Mouse (Mus musculus) MEL (cell line): ENCODE measurements around the gene Pttg1ip. TPM values are rescaled to one million over a fixed set of nuclear protein-coding genes. Genes with fewer than 3 reads are reported as not detected.

Source experiments
- DNase-seq: peaks from one replicate; pipeline ENCODE4 v3.0.0; 2011; ENCODE audit warnings: low read depth, low spot score
- H3K27ac ChIP-seq: 2 replicates; pipeline ENCODE4 v1.5.1; 2012; ENCODE audit warnings: low read depth, mild to moderate bottlenecking, control low read depth, low read length, moderate library complexity; ENCODE audit not compliant: control insufficient read depth
- H3K27me3 ChIP-seq, 2 experiments: fragments of 150-350 bp in 1 of 2; sonication (generic) in 1 of 2; 2 replicates each; pipeline ENCODE4 v1.6.1; 2012; ENCODE audit warnings: low read length in 2 of 2, mild to moderate bottlenecking in 2 of 2, improper control_type of control experiment in 1 of 2, moderate library complexity in 1 of 2; ENCODE audit not compliant: insufficient read depth in 2 of 2, control insufficient read depth in 1 of 2
- H3K36me3 ChIP-seq, 2 experiments: 2 replicates each; pipeline ENCODE4 v1.6.1; 2012 to 2014; ENCODE audit warnings: low read length in 2 of 2, improper control_type of control experiment in 1 of 2, inconsistent platforms in 1 of 2, mild to moderate bottlenecking in 1 of 2; ENCODE audit not compliant: insufficient read depth in 2 of 2, control insufficient read depth in 1 of 2
- H3K4me1 ChIP-seq, 2 experiments: fragments of 150-350 bp in 1 of 2; sonication (generic) in 1 of 2; 2 replicates each; pipeline ENCODE4 v1.6.1; 2012; ENCODE audit warnings: low read length in 2 of 2, improper control_type of control experiment in 1 of 2, mild to moderate bottlenecking in 1 of 2; ENCODE audit not compliant: insufficient read depth in 2 of 2, control insufficient read depth in 1 of 2
- H3K4me3 ChIP-seq, 2 experiments: fragments of 150-350 bp in 1 of 2; sonication (generic) in 1 of 2; 2 replicates each; pipeline ENCODE4 v1.5.1; 2012; ENCODE audit warnings: low read depth in 2 of 2, low read length in 2 of 2, mild to moderate bottlenecking in 2 of 2, moderate library complexity in 2 of 2, control low read depth in 1 of 2, improper control_type of control experiment in 1 of 2; ENCODE audit not compliant: control insufficient read depth in 1 of 2, insufficient read depth in 1 of 2
- H3K79me2 ChIP-seq: 2 replicates; pipeline ENCODE4 v1.6.1; 2012; ENCODE audit warnings: mild to moderate bottlenecking, low read length, moderate library complexity; ENCODE audit not compliant: control insufficient read depth, poor library complexity, insufficient read depth
- H3K9ac ChIP-seq: 2 replicates; pipeline ENCODE4 v1.6.1; 2012; ENCODE audit warnings: low read depth, mild to moderate bottlenecking, control low read depth, low read length, moderate library complexity; ENCODE audit not compliant: control insufficient read depth, poor library complexity, severe bottlenecking
- H3K9me3 ChIP-seq: fragments of 150-350 bp; sonication (generic); replicated peaks from 2 replicates; pipeline ENCODE4 v1.6.1; 2012; ENCODE audit warnings: mild to moderate bottlenecking, low read length, improper control_type of control experiment, moderate library complexity; ENCODE audit not compliant: insufficient read depth
- BHLHE40 ChIP-seq: IDR thresholded peaks from 2 replicates; pipeline ENCODE4 v1.6.1; 2012; ENCODE audit warnings: low read depth, mild to moderate bottlenecking, inconsistent platforms, low read length, improper control_type of control experiment, borderline replicate concordance
- E2F4 ChIP-seq: IDR thresholded peaks from 2 replicates; pipeline ENCODE4 v1.6.1; 2011; ENCODE audit warnings: low read depth, low read length, improper control_type of control experiment, borderline replicate concordance
- ELF1 ChIP-seq: IDR thresholded peaks from 2 replicates; pipeline ENCODE4 v1.6.1; 2014; ENCODE audit warnings: low read depth, mild to moderate bottlenecking, inconsistent platforms, low read length, improper control_type of control experiment, moderate library complexity
- MAZ ChIP-seq: IDR thresholded peaks from 2 replicates; pipeline ENCODE4 v1.6.1; 2012; ENCODE audit warnings: low read depth, mild to moderate bottlenecking, inconsistent platforms, low read length, improper control_type of control experiment
- POLR2A ChIP-seq, 2 experiments: IDR thresholded peaks; 2 replicates each; pipeline ENCODE4 v1.6.1; 2011 to 2012; ENCODE audit warnings: low read length in 2 of 2, mild to moderate bottlenecking in 2 of 2, control low read depth in 1 of 2, improper control_type of control experiment in 1 of 2, low read depth in 1 of 2, moderate library complexity in 1 of 2; ENCODE audit not compliant: control insufficient read depth in 1 of 2, insufficient read depth in 1 of 2, poor library complexity in 1 of 2
- POLR2AphosphoS2 ChIP-seq: IDR thresholded peaks from 2 replicates; pipeline ENCODE4 v1.6.1; 2011; ENCODE audit warnings: low read length, improper control_type of control experiment
- SIN3A ChIP-seq: IDR thresholded peaks from 2 replicates; pipeline ENCODE4 v1.6.1; 2012; ENCODE audit warnings: low read length, improper control_type of control experiment, inconsistent platforms
- TBP ChIP-seq: IDR thresholded peaks from 2 replicates; pipeline ENCODE4 v1.8.0; 2011; ENCODE audit warnings: low read depth, low read length, improper control_type of control experiment
- UBTF ChIP-seq: IDR thresholded peaks from 2 replicates; pipeline ENCODE4 v1.6.1; 2012; ENCODE audit warnings: low read depth, mild to moderate bottlenecking, inconsistent platforms, low read length, improper control_type of control experiment, moderate library complexity, borderline replicate concordance; ENCODE audit not compliant: insufficient read depth
- USF2 ChIP-seq, 2 experiments: IDR thresholded peaks; 2 replicates each; pipeline ENCODE4 v1.6.1; 2011 to 2012; ENCODE audit warnings: improper control_type of control experiment in 2 of 2, low read length in 2 of 2, borderline replicate concordance in 1 of 2, inconsistent platforms in 1 of 2, low read depth in 1 of 2, mild to moderate bottlenecking in 1 of 2; ENCODE audit not compliant: insufficient read depth in 1 of 2
- ZKSCAN1 ChIP-seq: IDR thresholded peaks from 2 replicates; pipeline ENCODE4 v1.6.1; 2012; ENCODE audit warnings: low read depth, mild to moderate bottlenecking, inconsistent platforms, low read length, improper control_type of control experiment, moderate library complexity
- ZMIZ1 ChIP-seq: IDR thresholded peaks from 2 replicates; pipeline ENCODE4 v1.6.1; 2012; ENCODE audit warnings: low read depth, mild to moderate bottlenecking, inconsistent platforms, low read length, improper control_type of control experiment, moderate library complexity
- ZNF384 ChIP-seq: IDR thresholded peaks from 2 replicates; pipeline ENCODE4 v1.6.1; 2012; ENCODE audit warnings: low read depth, mild to moderate bottlenecking, inconsistent platforms, low read length, improper control_type of control experiment
- polyA plus RNA-seq, 2 experiments: library from polyadenylated mRNA; stranded (reverse) in 1 of 2; unstranded in 1 of 2; fragments of >175 nt in 1 of 2; fragments of >200 nt in 1 of 2; gene quantifications; 2 replicates each; pipeline versions ENCODE4 v1.2.1 to v1.2.4; 2012; ENCODE audit warnings: low replicate concordance in 2 of 2, low read depth in 1 of 2; ENCODE audit not compliant: insufficient read length in 2 of 2, insufficient read depth in 1 of 2, missing spikeins in 1 of 2
- total RNA-seq: library from RNA; depleted of rRNA; stranded (reverse); fragments of 300-350 nt; gene quantifications from 2 replicates; pipeline ENCODE4 v1.2.3, GENCODE M21; 2012

The Pttg1ip gene
- total and polyA plus RNA-seq, 3 experiments = 50.4 to 53.1 TPM; not detected in 1

- H3K27ac ChIP-seq = no peak overlapping the region
- H3K36me3 ChIP-seq = peaks cover 0 to 6% of the 10 kb centered on the region in 2 experiments; a peak in 3 of 4 replicates
- peaks cover 0 to 9% of the 10 kb centered on the region in 2 experiments; a peak in 1 of 4 replicates for H3K4me1 ChIP-seq
- no peak for TF ChIP-seq POLR2A (IDR thresholded peaks at IDR 0.05; ENCODE audit: control insufficient read depth in 1 of 2, insufficient read depth in 1 of 2, low read depth in 1 of 2, low read length in 2 of 2, poor library complexity in 1 of 2)
- TF ChIP-seq ZKSCAN1 = no peak
- no peak for TF ChIP-seq USF2 (IDR thresholded peaks at IDR 0.05; ENCODE audit: borderline replicate concordance in 1 of 2, insufficient read depth in 1 of 2, low read depth in 1 of 2, low read length in 2 of 2)
- TF ChIP-seq E2F4 = no peak
- no peak for TF ChIP-seq ELF1
- no peak for TF ChIP-seq UBTF
- no peak for TF ChIP-seq ZMIZ1
- no peak for TF ChIP-seq MAZ
- no peak for DNase-seq
- no peaks in the 10 kb centered on the region for H3K27me3 ChIP-seq
- H3K9me3 ChIP-seq = no peaks in the 10 kb centered on the region
- no peak overlapping the region for H3K4me3 ChIP-seq
- no peak overlapping the region for H3K9ac ChIP-seq
- peaks cover 6% of the 10 kb centered on the region for H3K79me2 ChIP-seq
These were observed 44.0 kb upstream of the Pttg1ip start for GRCm38 (mm10) chr10:77537215-77538209.

GRCm38 (mm10) chr10:77539320-77539945, 42.1 kb upstream of the Pttg1ip start:
- no peak overlapping the region for H3K4me3 ChIP-seq
- DNase-seq = no peak
- TF ChIP-seq ZKSCAN1 = no peak
- no peak for TF ChIP-seq SIN3A
- TF ChIP-seq ZNF384 = no peak
- TF ChIP-seq E2F4 = no peak
- no peak for TF ChIP-seq POLR2AphosphoS2
- TF ChIP-seq POLR2A (IDR thresholded peaks at IDR 0.05; ENCODE audit: control insufficient read depth in 1 of 2, insufficient read depth in 1 of 2, low read depth in 1 of 2, low read length in 2 of 2, poor library complexity in 1 of 2) = no peak
- no peak for TF ChIP-seq TBP
- TF ChIP-seq USF2 (IDR thresholded peaks at IDR 0.05; ENCODE audit: borderline replicate concordance in 1 of 2, insufficient read depth in 1 of 2, low read depth in 1 of 2, low read length in 2 of 2) = no peak
- TF ChIP-seq UBTF = no peak
- no peak for TF ChIP-seq BHLHE40
- peaks cover 0 to 6% of the 10 kb centered on the region in 2 experiments; a peak in 3 of 4 replicates for H3K36me3 ChIP-seq
- H3K79me2 ChIP-seq = peaks cover 2% of the 10 kb centered on the region
- peaks cover 0 to 9% of the 10 kb centered on the region in 2 experiments; a peak in 1 of 4 replicates for H3K4me1 ChIP-seq
- H3K9me3 ChIP-seq = no peaks in the 10 kb centered on the region
- no peak overlapping the region for H3K9ac ChIP-seq
- no peak overlapping the region for H3K27ac ChIP-seq
- H3K27me3 ChIP-seq = no peaks in the 10 kb centered on the region
